Mouse (Mus musculus) E14TG2a.4 (cell line): ENCODE measurements around the gene Rapgef4.

Experiments
- CTCF ChIP-seq: conservative IDR thresholded peaks from 2 replicates; pipeline ENCODE4 v1.5.1; 2014; ENCODE audit warnings: low read length
- NANOG ChIP-seq: IDR thresholded peaks from 2 replicates; pipeline ENCODE4 v1.6.1; 2014; ENCODE audit warnings: borderline replicate concordance, low read length, mixed read lengths
- POU5F1 ChIP-seq: IDR thresholded peaks from 2 replicates; pipeline ENCODE4 v1.6.1; 2014; ENCODE audit warnings: low read length, borderline replicate concordance

DNA sequence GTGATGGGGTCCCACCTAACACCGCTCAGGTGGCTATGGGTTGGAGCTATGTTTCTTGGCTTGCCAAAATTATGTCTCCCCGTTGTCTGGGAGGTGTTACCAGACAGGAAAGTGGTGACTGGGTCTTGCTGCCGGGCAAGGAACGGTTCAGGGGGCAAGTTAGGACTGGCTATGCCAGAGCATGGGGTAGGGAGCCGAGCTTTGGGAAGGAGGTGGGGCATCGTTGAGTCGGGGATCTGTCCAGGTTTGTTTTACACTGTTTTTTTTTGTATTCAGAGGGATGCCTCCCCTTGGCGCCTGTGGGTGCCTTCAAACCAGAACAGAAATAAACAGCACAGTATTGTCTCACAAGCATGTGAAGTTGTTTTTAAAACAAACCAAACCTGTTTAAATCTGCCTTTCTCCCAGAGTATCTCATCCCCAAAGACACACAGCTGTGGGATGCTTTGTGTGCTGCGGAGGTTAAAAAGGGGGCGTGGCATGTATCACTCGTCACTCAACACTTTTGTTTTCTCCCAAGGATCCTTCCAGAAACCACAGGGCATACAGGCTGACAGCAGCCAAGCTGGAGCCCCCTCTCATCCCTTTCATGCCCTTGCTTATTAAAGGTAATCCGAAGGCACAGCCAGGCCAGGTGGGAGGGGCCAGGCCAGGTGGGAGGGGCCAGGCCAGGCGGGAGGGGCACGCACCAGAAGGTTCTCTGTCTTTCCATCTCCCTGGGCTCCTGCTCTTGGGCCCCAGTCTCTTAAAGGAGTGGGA, 260.9 kb downstream of the Rapgef4 start:
- TF ChIP-seq CTCF, result no peak
- TF ChIP-seq NANOG, result no peak
- no peak for TF ChIP-seq POU5F1
